9 mouse cellular contexts compared by ENCODE assay signal in genomic region chr2:67565480-67566331, GRCm38 (mm10). TPM values are rescaled to one million over a fixed set of nuclear protein-coding genes. Genes with fewer than 3 reads are reported as not detected.
DNase-seq lines count a peak whose midpoint lies in the region; ATAC-seq lines count a peak whose summit lies in the region.
"Had no signal": no experiment of that assay in that cellular context is flagged by ENCODE, and none has a peak within 500 bp of the region (broad histone marks: within the 10 kb centered on the region; RNA-seq: fewer than 3 reads in every experiment).

Gene B3galt1 (plus strand): TSS chr2:67565871.

- peaks cover 11% of the 10 kb centered on the region for H3K4me1 ChIP-seq in heart, embryonic 12.5 days (replicated peaks)
- peaks cover 3% of the 10 kb centered on the region; the same call in 1 of the 2 replicates for H3K4me1 ChIP-seq in kidney, embryonic 14.5 days (ENCODE audit: control insufficient read depth, insufficient read depth, low read length)
- H3K4me1 ChIP-seq in limb, embryonic 13.5 days: peaks cover 16% of the 10 kb centered on the region
- peaks cover 11% of the 10 kb centered on the region for H3K4me1 ChIP-seq in midbrain, embryonic 16.5 days (ENCODE audit: control insufficient read depth, insufficient read depth, low read length)
- peaks cover 5% of the 10 kb centered on the region for H3K4me1 ChIP-seq in stomach, embryonic 16.5 days (ENCODE audit: control insufficient read depth, insufficient read depth, low read length)

- H3K9ac ChIP-seq in heart, embryonic 12.5 days: peak within 1 kb of the TSS; percentile 71
- peak within 1 kb of the TSS; percentile 56 for H3K9ac ChIP-seq in kidney, embryonic 14.5 days (ENCODE audit: low read depth, low read length)
- H3K9ac ChIP-seq in limb, embryonic 13.5 days: peak within 1 kb of the TSS; percentile 79
- peak within 1 kb of the TSS; percentile 94 for H3K9ac ChIP-seq in midbrain, embryonic 16.5 days (ENCODE audit: low read depth, low read length)
- H3K9ac ChIP-seq in stomach, embryonic 16.5 days (ENCODE audit: low read length): peak within 1 kb of the TSS; percentile 73

- no peaks in the 10 kb centered on the region for H3K9me3 ChIP-seq in heart, embryonic 12.5 days (replicated peaks)
- H3K9me3 ChIP-seq in kidney, embryonic 14.5 days (ENCODE audit: control insufficient read depth, low read length): no peaks in the 10 kb centered on the region
- H3K9me3 ChIP-seq in limb, embryonic 13.5 days: no peaks in the 10 kb centered on the region
- no peaks in the 10 kb centered on the region for H3K9me3 ChIP-seq in midbrain, embryonic 16.5 days (replicated peaks; ENCODE audit: control insufficient read depth, low read length, poor library complexity, severe bottlenecking)
- H3K9me3 ChIP-seq in stomach, embryonic 16.5 days (replicated peaks; ENCODE audit: control insufficient read depth, low read length): no peaks in the 10 kb centered on the region

- no peaks in the 10 kb centered on the region for H3K27me3 ChIP-seq in heart, embryonic 12.5 days (replicated peaks)
- no peaks in the 10 kb centered on the region for H3K27me3 ChIP-seq in kidney, embryonic 14.5 days (ENCODE audit: control insufficient read depth, insufficient read depth, low read length)
- H3K27me3 ChIP-seq in limb, embryonic 13.5 days: peaks cover 6% of the 10 kb centered on the region; the same call in 1 of the 2 replicates
- H3K27me3 ChIP-seq in midbrain, embryonic 16.5 days (ENCODE audit: control insufficient read depth, insufficient read depth, low read depth, low read length): no peaks in the 10 kb centered on the region
- H3K27me3 ChIP-seq in stomach, embryonic 16.5 days (ENCODE audit: control insufficient read depth, insufficient read depth, low read length): 0 out of 2 replicates have a peak, but pooled peaks cover 3% of the 10 kb centered on the region
- H3K27me3 ChIP-seq: CH12.LX had no signal

- no peaks in the 10 kb centered on the region for H3K36me3 ChIP-seq in heart, embryonic 12.5 days
- no peaks in the 10 kb centered on the region for H3K36me3 ChIP-seq in kidney, embryonic 14.5 days (ENCODE audit: control insufficient read depth, insufficient read depth, low read length)
- H3K36me3 ChIP-seq in limb, embryonic 13.5 days: no peaks in the 10 kb centered on the region
- no peaks in the 10 kb centered on the region for H3K36me3 ChIP-seq in midbrain, embryonic 16.5 days (ENCODE audit: control insufficient read depth, insufficient read depth, low read length)
- no peaks in the 10 kb centered on the region for H3K36me3 ChIP-seq in stomach, embryonic 16.5 days (ENCODE audit: control insufficient read depth, insufficient read depth, low read length)

- H3K4me2 ChIP-seq in heart, embryonic 12.5 days: peak within 1 kb of the TSS; percentile 88
- H3K4me2 ChIP-seq in kidney, embryonic 14.5 days (replicated peaks; ENCODE audit: low read depth, low read length): peak within 1 kb of the TSS; percentile 75
- peak within 1 kb of the TSS; percentile 85 for H3K4me2 ChIP-seq in limb, embryonic 13.5 days (replicated peaks)
- peak within 1 kb of the TSS; percentile 81 for H3K4me2 ChIP-seq in midbrain, embryonic 16.5 days (ENCODE audit: low read length)
- peak within 1 kb of the TSS; percentile 93 for H3K4me2 ChIP-seq in stomach, embryonic 16.5 days (ENCODE audit: low read depth, low read length)

- DNase-seq in 3134 (ENCODE audit: extremely low read depth, insufficient read length, low spot score): peak; percentile 6
- peak; percentile 98 for DNase-seq in brain, adult 2 months (ENCODE audit: low read depth, low spot score)
- DNase-seq in fibroblast of lung, adult 2 months (ENCODE audit: low read depth): peak; percentile 51

- peak within 1 kb of the TSS; percentile 77 for H3K4me3 ChIP-seq in heart, embryonic 12.5 days
- peak within 1 kb of the TSS; percentile 68 for H3K4me3 ChIP-seq in kidney, embryonic 14.5 days (ENCODE audit: low read length)
- H3K4me3 ChIP-seq in limb, embryonic 13.5 days: peak within 1 kb of the TSS; percentile 66
- peak within 1 kb of the TSS; percentile 85 for H3K4me3 ChIP-seq in midbrain, embryonic 16.5 days (ENCODE audit: low read depth, low read length)
- H3K4me3 ChIP-seq in stomach, embryonic 16.5 days (replicated peaks; ENCODE audit: low read length): peak within 1 kb of the TSS; percentile 74

- under 1% methylated on average over 69 of the region's 83 CpGs for WGBS in heart, embryonic 12.5 days
- under 1% methylated on average over 74 of the region's 83 CpGs for WGBS in kidney, embryonic 14.5 days
- 0% methylated on average over 82 of the region's 83 CpGs for WGBS in limb, embryonic 13.5 days
- under 1% methylated on average over 63 of the region's 83 CpGs for WGBS in midbrain, embryonic 16.5 days
- WGBS in stomach, embryonic 16.5 days: under 1% methylated on average over 81 of the region's 83 CpGs

- peak; percentile 90 for ATAC-seq in heart, embryonic 12.5 days (ENCODE audit: insufficient number of reproducible peaks, low FRiP score)
- ATAC-seq in kidney, embryonic 14.5 days (ENCODE audit: low FRiP score, low TSS enrichment): peak; percentile 98
- peak; percentile 97 for ATAC-seq in limb, embryonic 13.5 days (ENCODE audit: low FRiP score, low read depth)
- ATAC-seq in midbrain, embryonic 16.5 days: peak; percentile 98
- ATAC-seq in stomach, embryonic 16.5 days (ENCODE audit: insufficient read depth, low FRiP score): peak; percentile 95

- peak within 1 kb of the TSS; percentile 17; the same call in 1 of the 2 replicates for H3K27ac ChIP-seq in heart, embryonic 12.5 days (ENCODE audit: poor library complexity, severe bottlenecking)
- peak within 1 kb of the TSS; percentile 55; the same call in 1 of the 2 replicates for H3K27ac ChIP-seq in kidney, embryonic 14.5 days (ENCODE audit: low read depth, low read length)
- H3K27ac ChIP-seq in limb, embryonic 13.5 days: peak within 1 kb of the TSS; percentile 58; the same call in 1 of the 2 replicates
- peak within 1 kb of the TSS; percentile 99 for H3K27ac ChIP-seq in midbrain, embryonic 16.5 days (ENCODE audit: low read length)
- peak within 1 kb of the TSS; percentile 33; the same call in 1 of the 2 replicates for H3K27ac ChIP-seq in stomach, embryonic 16.5 days (ENCODE audit: low read length)

RNA-seq across cellular contexts. Expression of gene B3galt1, which starts in this region (rescaled TPM):
- polyA plus RNA-seq in heart, embryonic 12.5 days (2016; fragmentation: Nextera tagmentation; extraction: Ambion mirVana): 7.1 and 7.4 TPM in 2 replicates
- polyA plus RNA-seq in kidney, embryonic 14.5 days (2014; fragmentation: Nextera tagmentation; extraction: Ambion mirVana): 4.4 and 7.4 TPM in 2 replicates
- polyA plus RNA-seq in limb, embryonic 13.5 days (2015; fragmentation: Nextera tagmentation; extraction: Ambion mirVana): 11.1 and 11.4 TPM in 2 replicates
- 51.2 and 57.5 TPM in 2 replicates for polyA plus RNA-seq in midbrain, embryonic 16.5 days (2015; fragmentation: Nextera tagmentation; extraction: Ambion mirVana)
- 3.9 and 4.3 TPM in 2 replicates for polyA plus RNA-seq in stomach, embryonic 16.5 days (2015; fragmentation: Nextera tagmentation; extraction: Ambion mirVana)

Comparison
In these comparisons a context has a peak if more than half of its experiments do, and no peak if none do; other contexts are left out.
1. Peak in every context shown above with its lines: DNase-seq, ATAC-seq, H3K4me3 ChIP-seq and H3K27ac ChIP-seq.
2. DNase-seq: peak in every context shown above with its lines; median percentile 98 in brain, adult 2 months; 51 in fibroblast of lung, adult 2 months; 6 in 3134.
3. H3K27ac ChIP-seq: peak in every context shown above with its lines; median percentile 99 in midbrain, embryonic 16.5 days; 58 in limb, embryonic 13.5 days; 55 in kidney, embryonic 14.5 days; 33 in stomach, embryonic 16.5 days; 17 in heart, embryonic 12.5 days.